Mouse (Mus musculus): ENCODE measurements around the gene Gm45062. TPM values are rescaled to one million over a fixed set of nuclear protein-coding genes. Genes with fewer than 3 reads are reported as not detected.

Gene Gm45062
- polyA plus RNA-seq, 1 experiment from 2014 or later: 2.3 TPM

- H3K4me1 ChIP-seq (ENCODE audit: control insufficient read depth, low read depth, low read length): 0 out of 2 replicates have a peak, but pooled peaks cover 3% of the 10 kb centered on the region
- H3K9me3 ChIP-seq (replicated peaks; ENCODE audit: control insufficient read depth, low read length): no peaks in the 10 kb centered on the region
- peak; percentile 43; the same call in 1 of the 2 replicates for ATAC-seq (ENCODE audit: low read depth)
- no peaks in the 10 kb centered on the region for H3K27me3 ChIP-seq (ENCODE audit: control insufficient read depth, insufficient read depth, low read depth, low read length)
- 38% methylated on average over 4 of the region's 4 CpGs for WGBS (ENCODE audit: insufficient replicate concordance)
- no peaks in the 10 kb centered on the region for H3K36me3 ChIP-seq (ENCODE audit: control insufficient read depth, insufficient read depth)
- no peak overlapping the region for H3K27ac ChIP-seq (ENCODE audit: low read length)
- no peak overlapping the region for H3K9ac ChIP-seq (ENCODE audit: low read depth, low read length)
- no peak overlapping the region for H3K4me2 ChIP-seq (ENCODE audit: low read depth, low read length)
- no peak overlapping the region for H3K4me3 ChIP-seq (ENCODE audit: low read depth, low read length)
These were observed 133.8 kb downstream of the Gm45062 start for GRCm38 (mm10) chr6:8393029-8393428.

- Histone ChIP-seq H3K9ac (ENCODE audit: low read depth, low read length) (no peak overlapping the region), H3K4me2 (ENCODE audit: low read depth, low read length) (no peak overlapping the region), H3K27ac (ENCODE audit: low read length) (no peak overlapping the region), H3K9me3 (replicated peaks; ENCODE audit: control insufficient read depth, low read length) (no peaks in the 10 kb centered on the region), H3K4me1 (ENCODE audit: control insufficient read depth, low read depth, low read length) (0 out of 2 replicates have a peak, but pooled peaks cover 3% of the 10 kb centered on the region), H3K36me3 (ENCODE audit: control insufficient read depth, insufficient read depth) (no peaks in the 10 kb centered on the region), H3K27me3 (ENCODE audit: control insufficient read depth, insufficient read depth, low read depth, low read length) (no peaks in the 10 kb centered on the region), H3K4me3 (ENCODE audit: low read depth, low read length) (no peak overlapping the region)
- ATAC-seq (ENCODE audit: low read depth): no peak
These were observed 134.8 kb downstream of the Gm45062 start for GRCm38 (mm10) chr6:8394044-8394443.

GRCm38 (mm10) chr6:8395061-8395460 is 135.8 kb downstream of the Gm45062 start:
- Histone ChIP-seq H3K4me1 (ENCODE audit: control insufficient read depth, low read depth, low read length) (0 out of 2 replicates have a peak, but pooled peaks cover 3% of the 10 kb centered on the region), H3K4me3 (ENCODE audit: low read depth, low read length) (no peak overlapping the region), H3K4me2 (ENCODE audit: low read depth, low read length) (no peak overlapping the region), H3K9me3 (replicated peaks; ENCODE audit: control insufficient read depth, low read length) (no peaks in the 10 kb centered on the region), H3K27me3 (ENCODE audit: control insufficient read depth, insufficient read depth, low read depth, low read length) (no peaks in the 10 kb centered on the region), H3K27ac (ENCODE audit: low read length) (no peak overlapping the region), H3K9ac (ENCODE audit: low read depth, low read length) (no peak overlapping the region), H3K36me3 (ENCODE audit: control insufficient read depth, insufficient read depth) (no peaks in the 10 kb centered on the region)
- peak; percentile 53; the same call in 1 of the 2 replicates for ATAC-seq (ENCODE audit: low read depth)
- WGBS (ENCODE audit: insufficient replicate concordance): 49% methylated on average over 4 of the region's 4 CpGs

DNA sequence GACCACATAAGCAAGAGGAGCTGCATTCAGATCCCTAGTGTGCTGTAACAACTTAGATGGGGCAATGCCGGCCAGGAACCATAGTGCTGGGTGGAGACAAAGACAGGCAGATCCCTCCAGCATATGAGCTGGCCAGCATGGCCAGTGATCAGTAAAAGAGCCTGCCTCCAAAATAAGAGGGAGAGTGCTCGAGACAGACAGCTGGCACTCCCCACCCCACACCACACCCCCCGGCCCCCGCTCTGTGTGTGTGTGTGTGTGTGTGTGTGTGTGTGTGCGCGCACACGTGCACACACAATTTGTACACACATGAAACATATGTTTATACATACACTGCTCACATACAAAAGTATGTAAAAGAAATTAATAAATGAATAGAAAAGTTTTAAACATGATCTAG is 138.0 kb downstream of the Gm45062 start:
- no peak overlapping the region for H3K4me3 ChIP-seq (ENCODE audit: low read depth, low read length)
- no peaks in the 10 kb centered on the region for H3K9me3 ChIP-seq (replicated peaks; ENCODE audit: control insufficient read depth, low read length)
- H3K27me3 ChIP-seq (ENCODE audit: control insufficient read depth, insufficient read depth, low read depth, low read length): no peaks in the 10 kb centered on the region
- WGBS (ENCODE audit: insufficient replicate concordance): 89% methylated on average over 7 of the region's 7 CpGs
- H3K4me1 ChIP-seq (ENCODE audit: control insufficient read depth, low read depth, low read length): 0 out of 2 replicates have a peak, but pooled peaks cover 3% of the 10 kb centered on the region
- H3K4me2 ChIP-seq (ENCODE audit: low read depth, low read length): no peak overlapping the region
- no peak for ATAC-seq (ENCODE audit: low read depth)
- no peak overlapping the region for H3K27ac ChIP-seq (ENCODE audit: low read length)
- H3K9ac ChIP-seq (ENCODE audit: low read depth, low read length): no peak overlapping the region
- H3K36me3 ChIP-seq (ENCODE audit: control insufficient read depth, insufficient read depth): no peaks in the 10 kb centered on the region

DNA sequence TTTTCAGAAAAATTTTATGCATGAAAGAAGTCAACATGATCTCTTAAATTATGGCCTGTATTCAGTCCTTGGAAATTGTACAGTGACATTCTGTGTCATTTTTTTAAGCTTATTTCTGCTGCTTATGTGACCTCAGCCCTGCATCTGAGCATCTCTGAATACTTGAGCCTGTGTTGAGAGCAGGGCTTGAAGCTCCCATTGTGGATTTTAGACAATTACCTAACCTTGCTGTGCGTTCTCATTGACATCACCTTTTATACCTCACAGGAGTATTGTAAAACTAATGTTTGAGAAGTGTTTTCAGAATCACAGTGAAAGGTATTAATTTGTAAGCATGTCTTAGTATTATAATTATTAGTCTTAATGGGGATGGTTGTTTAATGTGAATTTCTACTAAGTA is 140.5 kb downstream of the Gm45062 start:
- H3K4me2 ChIP-seq (ENCODE audit: low read depth, low read length): no peak overlapping the region
- no peak overlapping the region for H3K9ac ChIP-seq (ENCODE audit: low read depth, low read length)
- no peaks in the 10 kb centered on the region for H3K36me3 ChIP-seq (ENCODE audit: control insufficient read depth, insufficient read depth)
- no peaks in the 10 kb centered on the region for H3K4me1 ChIP-seq (ENCODE audit: control insufficient read depth, low read depth, low read length)
- H3K4me3 ChIP-seq (ENCODE audit: low read depth, low read length): no peak overlapping the region
- H3K27ac ChIP-seq (ENCODE audit: low read length): no peak overlapping the region
- no peaks in the 10 kb centered on the region for H3K27me3 ChIP-seq (ENCODE audit: control insufficient read depth, insufficient read depth, low read depth, low read length)
- ATAC-seq (ENCODE audit: low read depth): no peak
- 73% methylated on average over 1 of the region's 1 CpGs for WGBS (ENCODE audit: insufficient replicate concordance)
- H3K9me3 ChIP-seq (replicated peaks; ENCODE audit: control insufficient read depth, low read length): no peaks in the 10 kb centered on the region

GRCm38 (mm10) chr6:8403127-8403526 is 143.9 kb downstream of the Gm45062 start:
- no peak for ATAC-seq (ENCODE audit: low read depth)
- no peak overlapping the region for H3K4me2 ChIP-seq (ENCODE audit: low read depth, low read length)
- H3K36me3 ChIP-seq (ENCODE audit: control insufficient read depth, insufficient read depth): no peaks in the 10 kb centered on the region
- no peak overlapping the region for H3K4me3 ChIP-seq (ENCODE audit: low read depth, low read length)
- H3K27ac ChIP-seq (ENCODE audit: low read length): no peak overlapping the region
- H3K9ac ChIP-seq (ENCODE audit: low read depth, low read length): no peak overlapping the region
- H3K4me1 ChIP-seq (ENCODE audit: control insufficient read depth, low read depth, low read length): no peaks in the 10 kb centered on the region
- no peaks in the 10 kb centered on the region for H3K9me3 ChIP-seq (replicated peaks; ENCODE audit: control insufficient read depth, low read length)
- no peaks in the 10 kb centered on the region for H3K27me3 ChIP-seq (ENCODE audit: control insufficient read depth, insufficient read depth, low read depth, low read length)
- 74% methylated on average over 5 of the region's 5 CpGs for WGBS (ENCODE audit: insufficient replicate concordance)

- Histone ChIP-seq H3K36me3 (ENCODE audit: control insufficient read depth, insufficient read depth) (no peaks in the 10 kb centered on the region), H3K4me2 (ENCODE audit: low read depth, low read length) (no peak overlapping the region), H3K9ac (ENCODE audit: low read depth, low read length) (no peak overlapping the region), H3K4me3 (ENCODE audit: low read depth, low read length) (no peak overlapping the region), H3K9me3 (replicated peaks; ENCODE audit: control insufficient read depth, low read length) (no peaks in the 10 kb centered on the region), H3K27ac (ENCODE audit: low read length) (no peak overlapping the region), H3K27me3 (ENCODE audit: control insufficient read depth, insufficient read depth, low read depth, low read length) (no peaks in the 10 kb centered on the region), H3K4me1 (ENCODE audit: control insufficient read depth, low read depth, low read length) (no peaks in the 10 kb centered on the region)
- ATAC-seq (ENCODE audit: low read depth): no peak
- WGBS (ENCODE audit: insufficient replicate concordance): 79% methylated on average over 5 of the region's 5 CpGs
These were observed 146.6 kb downstream of the Gm45062 start for GRCm38 (mm10) chr6:8405844-8406243.

GRCm38 (mm10) chr6:8408332-8408731 is 149.1 kb downstream of the Gm45062 start:
- 73% methylated on average over 2 of the region's 2 CpGs for WGBS (ENCODE audit: insufficient replicate concordance)
- H3K4me3 ChIP-seq (ENCODE audit: low read depth, low read length): no peak overlapping the region
- no peaks in the 10 kb centered on the region for H3K27me3 ChIP-seq (ENCODE audit: control insufficient read depth, insufficient read depth, low read depth, low read length)
- no peak overlapping the region for H3K9ac ChIP-seq (ENCODE audit: low read depth, low read length)
- no peaks in the 10 kb centered on the region for H3K4me1 ChIP-seq (ENCODE audit: control insufficient read depth, low read depth, low read length)
- no peaks in the 10 kb centered on the region for H3K36me3 ChIP-seq (ENCODE audit: control insufficient read depth, insufficient read depth)
- H3K27ac ChIP-seq (ENCODE audit: low read length): no peak overlapping the region
- no peak for ATAC-seq (ENCODE audit: low read depth)
- H3K9me3 ChIP-seq (replicated peaks; ENCODE audit: control insufficient read depth, low read length): no peaks in the 10 kb centered on the region
- no peak overlapping the region for H3K4me2 ChIP-seq (ENCODE audit: low read depth, low read length)

DNA sequence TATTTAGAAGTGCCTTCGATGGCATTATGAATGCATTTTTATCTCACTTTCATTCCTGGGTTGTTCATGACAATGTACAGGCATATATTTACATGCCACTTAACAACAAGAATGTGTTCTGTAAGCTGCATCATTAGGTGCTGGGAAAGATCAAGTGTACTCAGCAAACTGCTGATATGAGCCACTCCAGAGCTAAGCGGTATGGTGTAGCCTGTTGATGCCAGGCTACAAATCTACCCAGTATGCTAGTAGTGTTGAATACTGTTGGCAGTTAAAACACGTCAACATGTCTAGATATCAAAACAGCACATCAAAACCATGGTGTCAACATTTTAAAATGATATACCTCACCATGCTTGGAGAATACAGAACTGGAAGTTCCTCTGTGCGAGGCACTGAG is 150.6 kb downstream of the Gm45062 start:
- Histone ChIP-seq H3K4me1 (ENCODE audit: control insufficient read depth, low read depth, low read length) (no peaks in the 10 kb centered on the region), H3K36me3 (ENCODE audit: control insufficient read depth, insufficient read depth) (no peaks in the 10 kb centered on the region), H3K4me2 (ENCODE audit: low read depth, low read length) (no peak overlapping the region), H3K9ac (ENCODE audit: low read depth, low read length) (no peak overlapping the region), H3K9me3 (replicated peaks; ENCODE audit: control insufficient read depth, low read length) (no peaks in the 10 kb centered on the region), H3K27ac (ENCODE audit: low read length) (no peak overlapping the region), H3K4me3 (ENCODE audit: low read depth, low read length) (no peak overlapping the region), H3K27me3 (ENCODE audit: control insufficient read depth, insufficient read depth, low read depth, low read length) (no peaks in the 10 kb centered on the region)
- no peak for ATAC-seq (ENCODE audit: low read depth)
- 68% methylated on average over 4 of the region's 4 CpGs for WGBS (ENCODE audit: insufficient replicate concordance)

Measured in liver, embryonic 16.5 days (tissue).